Mouse (Mus musculus): ENCODE data around the gene Mdh1.

DNA sequence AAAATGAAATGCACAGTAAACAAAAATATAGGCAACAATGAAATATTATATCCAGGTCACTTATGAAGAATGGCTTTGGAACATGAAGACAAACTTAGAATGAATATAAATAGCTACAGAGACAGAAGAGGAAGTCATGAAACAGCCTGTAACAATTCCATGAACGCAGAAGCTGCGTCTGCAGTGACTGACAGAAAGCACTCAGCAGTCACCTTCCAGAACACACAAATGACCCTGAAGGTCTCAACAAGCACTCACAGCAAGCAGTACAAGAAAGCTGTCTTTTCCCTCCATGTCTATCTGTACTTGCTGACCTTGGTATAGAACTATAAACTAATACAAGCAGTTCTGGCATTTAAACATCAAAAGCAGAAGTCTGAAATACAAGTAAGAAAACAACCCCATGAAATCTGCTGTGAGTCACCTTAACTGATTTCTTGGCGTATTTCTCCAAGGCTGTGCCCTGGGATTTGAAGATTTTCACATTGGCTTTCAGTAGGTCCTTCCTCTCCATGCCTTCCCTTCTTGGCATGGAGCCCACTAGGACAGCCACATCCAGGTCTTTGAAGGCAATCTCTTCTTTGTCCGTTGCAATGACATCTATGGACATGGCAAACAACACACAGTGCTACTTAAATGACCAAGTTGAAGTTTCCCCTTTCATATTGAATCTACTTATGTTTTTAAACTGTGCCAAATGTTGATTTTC is 8.4 kb downstream of the Mdh1 start:
- TF ChIP-seq CTCF (IDR thresholded peaks at IDR 0.05; ENCODE audit: borderline replicate concordance, insufficient read depth, low read length) = no peak
- TF ChIP-seq POLR2A (IDR thresholded peaks at IDR 0.05; ENCODE audit: low read depth, low read length) = no peak

Data from embryonic fibroblast, embryonic 13.5 days (primary cell).